Mouse (Mus musculus) hindbrain, embryonic 14.5 days (tissue): ENCODE data around the gene Ankk1. TPM values are rescaled to one million over a fixed set of nuclear protein-coding genes. Genes with fewer than 3 reads are reported as not detected.

Source experiments
- ATAC-seq: fragments of 200-750 bp; cut with Nextera tagmentation; 2 replicates; pipeline ENCODE4 v1.8.0; 2017; ENCODE audit warnings: moderate number of reproducible peaks, mild to moderate bottlenecking, moderate TSS enrichment, moderate library complexity; ENCODE audit not compliant: low FRiP score
- DNase-seq: peaks from one replicate; pipeline ENCODE4 v3.0.0-alpha.2; 2015; ENCODE audit warnings: low spot score
- H3K27ac ChIP-seq: fragments of 300-500 bp; sonication (generic); 2 replicates; pipeline ENCODE4 v1.5.1; 2014; ENCODE audit warnings: mild to moderate bottlenecking, moderate library complexity
- H3K27me3 ChIP-seq: fragments of 300-500 bp; sonication (generic); 2 replicates; pipeline ENCODE4 v1.6.1; 2014; ENCODE audit warnings: mild to moderate bottlenecking, low read length, mixed read lengths; ENCODE audit not compliant: control insufficient read depth, insufficient read depth
- H3K36me3 ChIP-seq: fragments of 300-500 bp; sonication (generic); replicated peaks from 2 replicates; pipeline ENCODE4 v1.6.1; 2014; ENCODE audit not compliant: control insufficient read depth, insufficient read depth
- H3K4me1 ChIP-seq: fragments of 300-500 bp; sonication (generic); replicated peaks from 2 replicates; pipeline ENCODE4 v1.6.1; 2014; ENCODE audit warnings: antibody characterized with exemption, low read length, mixed read lengths; ENCODE audit not compliant: control insufficient read depth, insufficient read depth
- H3K4me2 ChIP-seq: fragments of 300-500 bp; sonication (generic); replicated peaks from 2 replicates; pipeline ENCODE4 v1.6.1; 2014; ENCODE audit warnings: mild to moderate bottlenecking, moderate library complexity
- H3K4me3 ChIP-seq: fragments of 300-500 bp; sonication (generic); replicated peaks from 2 replicates; pipeline ENCODE4 v1.5.1; 2014; ENCODE audit warnings: mild to moderate bottlenecking, low read length
- H3K9ac ChIP-seq: fragments of 300-500 bp; sonication (generic); 2 replicates; pipeline ENCODE4 v1.6.1; 2014
- H3K9me3 ChIP-seq: fragments of 300-500 bp; sonication (generic); 2 replicates; pipeline ENCODE4 v1.6.1; 2016; ENCODE audit warnings: low read length; ENCODE audit not compliant: control insufficient read depth
- WGBS: fragments of 180-500 bp; shearing (Covaris S2); extraction: QIAGEN DNeasy Blood & Tissue Kit; methylation state at CpG from one replicate; pipeline ENCODE4 v1.1.7; 2014; 5-methylcytosine and 5-hydroxymethylcytosine counted together
- polyA plus RNA-seq: library from polyadenylated mRNA; unstranded; fragments of >200 nt; fragmentation: Nextera tagmentation; extraction: Ambion mirVana; gene quantifications from 2 replicates; pipeline ENCODE4 v1.2.1, GENCODE M21; 2014

Ankk1 gene
- polyA plus RNA-seq = not detected in 2 replicates

- no peak within 1 kb of the TSS for H3K9ac ChIP-seq
- H3K4me2 ChIP-seq = no peak within 1 kb of the TSS
- H3K27ac ChIP-seq = no peak within 1 kb of the TSS
- WGBS = 78% methylated on average over 7 of the region's 7 CpGs
- DNase-seq = no peak
- H3K9me3 ChIP-seq = no peaks in the 10 kb centered on the region
- no peak within 1 kb of the TSS for H3K4me3 ChIP-seq
- ATAC-seq = no peak
- no peaks in the 10 kb centered on the region for H3K36me3 ChIP-seq
- H3K27me3 ChIP-seq = no peaks in the 10 kb centered on the region
- H3K4me1 ChIP-seq = no peaks in the 10 kb centered on the region
Observed at GRCm38 (mm10) chr9:49426921-49427320, at the start of gene Ankk1. Gene Ankk1 (minus strand): TSS chr9:49427021.

- H3K27me3 ChIP-seq = no peaks in the 10 kb centered on the region
- WGBS = 75% methylated on average over 11 of the region's 11 CpGs
- ATAC-seq = no peak
- H3K27ac ChIP-seq = no peak overlapping the region
- H3K9ac ChIP-seq = no peak overlapping the region
- DNase-seq = no peak
- H3K4me2 ChIP-seq = no peak overlapping the region
- H3K4me3 ChIP-seq = no peak overlapping the region
- peaks cover 4% of the 10 kb centered on the region; the same call in 1 of the 2 replicates for H3K9me3 ChIP-seq
- H3K36me3 ChIP-seq = no peaks in the 10 kb centered on the region
- H3K4me1 ChIP-seq = no peaks in the 10 kb centered on the region
Observed at GRCm38 (mm10) chr9:49472126-49472525, 45.3 kb upstream of the Ankk1 start.

DNA sequence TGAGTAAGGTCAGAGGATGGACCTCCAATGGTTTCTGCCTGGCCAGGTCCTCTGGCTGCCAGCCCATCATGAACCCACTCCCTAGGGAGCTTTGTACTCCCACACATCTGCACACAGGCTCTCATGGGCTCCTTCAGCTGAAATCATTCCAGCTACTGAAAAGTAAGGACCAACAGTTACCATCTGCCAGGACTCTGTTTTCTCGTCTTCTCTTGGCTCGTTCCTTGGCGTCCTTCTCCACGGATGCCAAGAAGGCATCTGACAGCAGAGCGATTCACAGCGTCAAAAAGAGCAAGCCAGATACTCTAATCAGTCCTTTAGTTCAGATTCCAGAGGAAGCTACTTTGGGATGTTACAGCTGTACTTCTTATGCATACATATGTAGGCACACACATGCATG, 44.1 kb upstream of the Ankk1 start:
- Histone ChIP-seq H3K9ac (no peak overlapping the region), H3K4me1 (no peaks in the 10 kb centered on the region), H3K9me3 (no peaks in the 10 kb centered on the region), H3K4me3 (no peak overlapping the region), H3K4me2 (no peak overlapping the region), H3K36me3 (no peaks in the 10 kb centered on the region), H3K27ac (no peak overlapping the region), H3K27me3 (no peaks in the 10 kb centered on the region)
- ATAC-seq = no peak
- no peak for DNase-seq
- 83% methylated on average over 6 of the region's 6 CpGs for WGBS

DNA sequence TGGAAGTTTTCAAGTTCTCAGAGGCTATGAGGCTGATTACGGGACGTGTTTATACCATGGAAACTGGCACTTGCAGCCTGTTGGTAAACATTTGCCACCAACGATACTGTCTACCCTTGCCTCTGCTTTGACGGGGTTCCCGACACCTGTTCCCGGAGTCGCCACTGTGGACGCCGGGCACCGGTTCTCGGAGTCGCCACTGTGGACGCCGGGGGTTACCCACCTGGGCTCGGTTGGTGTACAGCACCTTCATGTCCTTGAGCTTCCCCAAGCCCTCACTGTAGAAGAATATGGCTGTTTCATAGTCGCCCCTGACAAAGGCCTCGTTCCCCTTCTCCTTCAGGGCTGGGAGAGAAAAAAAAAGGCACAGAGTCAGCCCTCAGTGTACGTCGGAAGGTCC, 43.2 kb upstream of the Ankk1 start:
- H3K4me2 ChIP-seq = no peak overlapping the region
- no peak overlapping the region for H3K4me3 ChIP-seq
- no peak overlapping the region for H3K9ac ChIP-seq
- DNase-seq = no peak
- no peaks in the 10 kb centered on the region for H3K27me3 ChIP-seq
- H3K9me3 ChIP-seq = no peaks in the 10 kb centered on the region
- no peak for ATAC-seq
- 93% methylated on average over 19 of the region's 19 CpGs for WGBS
- H3K27ac ChIP-seq = no peak overlapping the region
- H3K4me1 ChIP-seq = no peaks in the 10 kb centered on the region
- no peaks in the 10 kb centered on the region for H3K36me3 ChIP-seq

DNA sequence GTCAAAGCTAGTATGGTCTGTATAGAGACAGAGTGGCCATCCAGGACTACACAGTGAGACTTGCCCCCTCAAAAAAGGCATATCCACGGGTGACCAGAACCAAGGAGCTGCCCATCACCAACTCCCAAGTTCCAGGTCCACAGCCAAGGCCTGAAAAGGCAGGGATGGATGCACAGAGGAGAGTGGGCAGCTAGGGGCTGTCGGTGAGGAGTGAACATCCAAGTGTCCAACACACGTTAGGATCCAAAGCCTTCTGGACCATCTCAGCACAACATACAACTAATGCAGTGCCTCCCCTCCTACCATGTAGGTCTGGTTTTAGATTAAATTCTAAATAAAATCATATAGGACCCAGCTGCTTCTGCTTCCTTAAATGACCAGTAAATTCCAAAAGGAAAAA, 29.3 kb upstream of the Ankk1 start:
- Histone ChIP-seq H3K4me3 (no peak overlapping the region), H3K27me3 (no peaks in the 10 kb centered on the region), H3K9me3 (no peaks in the 10 kb centered on the region), H3K4me1 (no peaks in the 10 kb centered on the region), H3K36me3 (no peaks in the 10 kb centered on the region), H3K4me2 (no peak overlapping the region), H3K9ac (no peak overlapping the region), H3K27ac (no peak overlapping the region)
- ATAC-seq (no peak), DNase-seq (no peak)
- WGBS = 87% methylated on average over 3 of the region's 3 CpGs

DNA sequence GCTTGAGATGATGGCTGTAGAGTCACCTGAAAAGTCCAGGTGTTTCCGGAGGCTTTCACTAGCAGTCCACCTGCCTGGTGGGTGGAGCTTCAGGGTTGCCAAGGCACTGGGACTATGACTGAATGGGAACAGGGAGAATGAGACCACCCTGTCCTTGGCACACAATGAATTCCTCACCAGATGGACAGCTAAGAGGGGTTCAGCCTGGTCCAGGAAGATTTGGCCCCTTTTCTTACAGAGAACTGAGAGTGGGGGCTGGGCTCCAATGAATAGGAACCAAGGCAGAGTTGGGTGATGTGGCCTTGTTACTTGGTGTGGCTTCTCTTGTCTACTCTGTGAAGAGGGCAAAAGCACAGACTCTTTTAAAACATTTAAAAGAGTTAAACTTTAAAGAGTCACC, 25.6 kb upstream of the Ankk1 start:
- DNase-seq (no peak), ATAC-seq (no peak)
- Histone ChIP-seq H3K27ac (no peak overlapping the region), H3K36me3 (no peaks in the 10 kb centered on the region), H3K27me3 (no peaks in the 10 kb centered on the region), H3K9ac (no peak overlapping the region), H3K4me1 (no peaks in the 10 kb centered on the region), H3K9me3 (no peaks in the 10 kb centered on the region), H3K4me3 (no peak overlapping the region), H3K4me2 (no peak overlapping the region)
- 100% methylated on average over 1 of the region's 1 CpGs for WGBS

GRCm38 (mm10) chr9:49450491-49450890, 23.7 kb upstream of the Ankk1 start:
- no peak for ATAC-seq
- Histone ChIP-seq H3K9me3 (no peaks in the 10 kb centered on the region), H3K9ac (no peak overlapping the region), H3K4me2 (no peak overlapping the region), H3K36me3 (no peaks in the 10 kb centered on the region), H3K27me3 (no peaks in the 10 kb centered on the region), H3K4me3 (no peak overlapping the region), H3K27ac (no peak overlapping the region), H3K4me1 (no peaks in the 10 kb centered on the region)
- 83% methylated on average over 3 of the region's 3 CpGs for WGBS
- no peak for DNase-seq

GRCm38 (mm10) chr9:49442621-49443020, 15.8 kb upstream of the Ankk1 start:
- DNase-seq = no peak
- no peaks in the 10 kb centered on the region for H3K9me3 ChIP-seq
- no peaks in the 10 kb centered on the region for H3K4me1 ChIP-seq
- no peak overlapping the region for H3K4me3 ChIP-seq
- no peaks in the 10 kb centered on the region for H3K27me3 ChIP-seq
- H3K27ac ChIP-seq = no peak overlapping the region
- no peak overlapping the region for H3K4me2 ChIP-seq
- no peak for ATAC-seq
- H3K9ac ChIP-seq = no peak overlapping the region
- WGBS = 71% methylated on average over 3 of the region's 3 CpGs
- H3K36me3 ChIP-seq = no peaks in the 10 kb centered on the region

DNA sequence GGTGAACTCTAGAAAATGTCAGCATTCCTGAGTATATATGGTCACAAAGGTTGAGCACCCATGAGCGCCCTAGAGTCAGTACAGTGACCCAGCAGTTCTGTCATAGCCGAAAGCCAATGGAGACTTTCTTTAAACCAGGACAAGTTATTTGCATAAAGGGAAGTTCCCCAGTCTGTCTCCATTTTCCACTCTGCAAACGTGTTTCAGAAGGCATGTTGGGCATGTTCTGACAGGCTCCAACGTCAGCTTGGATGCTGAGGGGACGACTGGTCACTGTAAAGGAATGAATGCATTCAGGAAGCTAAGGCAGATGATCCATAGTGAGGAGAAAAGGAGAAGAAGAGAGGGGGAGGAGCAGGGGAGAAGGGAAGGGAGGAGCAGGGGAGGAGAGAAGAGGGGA, 657 bp upstream of the Ankk1 start:
- DNase-seq = no peak
- 74% methylated on average over 5 of the region's 5 CpGs for WGBS

DNA sequence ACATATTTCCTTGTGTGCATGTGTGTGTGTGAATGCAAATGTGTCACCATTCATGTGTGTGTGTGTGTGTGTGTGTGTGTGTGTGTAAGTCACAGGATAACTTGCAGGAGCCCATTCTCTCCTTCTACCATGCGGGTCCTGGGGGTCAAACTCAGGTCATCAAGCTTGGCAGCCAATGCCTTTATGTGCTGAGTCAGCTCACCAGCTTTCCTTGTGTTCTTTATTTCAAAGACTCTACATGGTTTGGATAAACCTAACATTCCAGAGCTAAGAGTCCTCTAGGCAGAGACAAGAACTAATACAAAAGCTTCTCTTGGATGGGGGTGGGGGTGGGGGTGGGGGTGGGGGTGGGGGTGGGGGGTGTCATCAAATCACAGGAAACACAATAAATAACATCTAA, 1.2 kb downstream of the Ankk1 start:
- Histone ChIP-seq H3K4me1 (no peaks in the 10 kb centered on the region), H3K4me3 (no peak overlapping the region), H3K27ac (no peak overlapping the region), H3K4me2 (no peak overlapping the region), H3K9me3 (no peaks in the 10 kb centered on the region), H3K9ac (no peak overlapping the region), H3K36me3 (no peaks in the 10 kb centered on the region), H3K27me3 (no peaks in the 10 kb centered on the region)
- DNase-seq (no peak), ATAC-seq (no peak)
- 33% methylated on average over 1 of the region's 1 CpGs for WGBS

More for the DNA sequence above, 657 bp upstream of the Ankk1 start:
- no peaks in the 10 kb centered on the region for H3K27me3 ChIP-seq
- no peaks in the 10 kb centered on the region for H3K9me3 ChIP-seq
- no peak overlapping the region for H3K4me3 ChIP-seq
- no peak overlapping the region for H3K27ac ChIP-seq
- no peak overlapping the region for H3K4me2 ChIP-seq
- no peaks in the 10 kb centered on the region for H3K4me1 ChIP-seq
- ATAC-seq = no peak
- no peak overlapping the region for H3K9ac ChIP-seq
- H3K36me3 ChIP-seq = no peaks in the 10 kb centered on the region
